Mouse (Mus musculus) B cell, adult 2 months (primary cell): ENCODE measurements around the gene Fndc7.
"Not testable (repeated sequence)": the region's sequence is repeated elsewhere in the genome, so short reads cannot be mapped to it uniquely, and the experiment has no call there.

Experiments
- DNase-seq, 2 experiments: peaks; one replicate each; pipeline ENCODE4 v3.0.0; 2022

Fndc7 gene

GRCm38 (mm10) chr3:108886934-108887617 is 2.7 kb downstream of the Fndc7 start:
- no peak for DNase-seq

GRCm38 (mm10) chr3:108885686-108886530 is 3.9 kb downstream of the Fndc7 start:
- no peak for DNase-seq

GRCm38 (mm10) chr3:108884706-108885289 is 5.0 kb downstream of the Fndc7 start:
- no peak for DNase-seq

DNA sequence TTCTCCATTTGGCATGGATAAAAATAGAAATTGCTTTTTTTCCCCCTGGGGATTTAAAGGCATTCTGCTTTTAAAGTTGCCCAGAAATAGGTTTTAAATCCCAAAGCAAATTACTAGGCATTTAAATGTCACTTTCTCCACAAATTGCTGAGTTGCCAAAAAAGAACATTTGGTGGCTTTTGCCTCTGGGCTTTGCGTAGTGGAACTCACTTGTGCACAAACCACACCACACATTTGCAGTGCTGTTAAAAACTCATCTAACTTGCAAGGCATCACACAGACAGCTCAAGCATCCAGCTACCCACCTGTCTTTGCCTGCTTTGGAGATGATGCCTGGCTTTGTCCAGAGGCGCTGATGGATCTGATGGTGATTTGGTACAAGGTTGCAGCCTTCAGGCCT is 6.7 kb downstream of the Fndc7 start:
- DNase-seq = peak in 1 of 2 experiments; percentile 29

DNA sequence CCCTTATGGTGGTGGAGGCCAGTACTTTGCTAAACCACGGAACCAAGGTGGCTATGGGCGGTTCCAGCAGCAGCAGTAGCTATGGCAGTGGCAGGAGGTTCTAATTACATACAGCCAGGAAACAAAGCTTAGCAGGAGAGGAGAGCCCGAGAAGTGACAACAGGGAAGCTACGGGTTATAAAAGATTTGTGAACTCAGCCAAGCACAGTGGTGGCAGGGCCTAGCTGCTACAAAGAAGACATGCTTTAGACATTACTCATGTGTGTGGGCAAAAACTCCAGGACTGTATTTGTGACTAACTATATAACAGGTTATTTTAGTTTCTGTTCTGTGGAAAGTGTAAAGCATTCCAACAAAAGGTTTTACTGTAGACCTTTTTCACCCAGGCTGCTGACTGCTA is 7.9 kb downstream of the Fndc7 start:
- not testable (repeated sequence) for DNase-seq

DNA sequence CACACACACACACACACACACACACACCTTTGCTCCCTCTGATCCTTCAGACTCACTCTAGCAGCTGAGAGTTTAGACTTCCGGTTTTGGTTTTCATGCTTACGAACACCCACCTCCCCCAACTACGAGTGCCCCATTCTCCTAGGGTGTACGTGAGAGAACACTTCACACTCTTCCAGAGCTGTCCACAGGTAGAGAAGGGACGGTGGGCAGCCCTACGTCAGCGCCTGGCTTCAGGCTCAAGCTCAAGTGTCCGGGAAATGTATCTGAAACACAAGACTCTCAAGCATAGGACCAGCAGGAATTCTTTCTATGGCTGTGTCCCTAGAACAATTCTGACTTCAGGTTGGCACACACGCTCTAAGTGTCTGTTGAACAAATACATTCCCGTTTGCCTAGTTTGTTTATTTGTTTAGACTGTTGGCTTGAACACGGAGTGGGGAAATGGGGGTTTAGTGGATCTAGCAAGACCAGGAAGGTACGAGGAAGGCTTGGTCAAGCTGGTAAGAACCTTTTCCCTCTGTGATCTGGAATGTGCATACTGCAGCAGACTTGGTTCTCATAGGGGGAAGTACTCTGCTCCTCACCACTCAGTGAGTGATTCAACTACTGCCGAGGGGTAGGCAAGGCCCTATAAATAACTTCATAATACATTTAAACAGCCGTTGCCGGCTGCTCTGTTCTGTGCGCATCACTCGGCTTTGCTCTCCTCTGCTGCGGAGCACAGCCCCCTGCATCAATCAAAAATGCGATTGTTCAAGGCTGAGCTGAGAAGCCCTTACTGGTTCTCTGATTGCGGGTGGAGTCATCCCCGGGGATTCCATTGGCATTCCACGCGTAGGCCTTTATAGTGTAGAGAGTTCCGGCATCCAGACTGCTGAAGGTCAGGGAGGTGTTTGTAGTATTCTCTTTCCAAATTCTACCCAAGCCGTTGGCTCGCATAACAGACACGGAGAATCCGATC is 9.0 kb downstream of the Fndc7 start:
- DNase-seq = peak; percentile 63 to 67

GRCm38 (mm10) chr3:108879836-108880435 is 9.9 kb downstream of the Fndc7 start:
- DNase-seq = no peak

DNA sequence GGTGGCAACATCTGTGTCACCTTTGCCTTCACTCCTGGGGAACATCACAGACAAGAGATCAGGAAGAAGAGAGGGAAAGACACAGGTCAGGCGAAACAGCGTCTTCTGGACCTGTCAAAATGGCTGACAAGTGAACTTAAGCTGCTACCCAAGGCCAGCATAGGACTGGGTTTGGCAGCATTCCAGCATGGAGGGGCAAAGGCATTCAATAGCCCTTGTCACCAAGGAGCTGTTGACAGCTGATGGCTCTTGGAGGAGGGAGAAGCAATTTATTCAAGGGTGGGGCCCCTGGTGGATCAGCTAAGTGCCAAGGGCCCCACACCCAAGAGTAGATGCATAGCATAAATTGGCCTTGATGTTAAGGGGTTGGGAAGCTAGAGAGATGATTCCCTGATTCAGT is 10.7 kb downstream of the Fndc7 start:
- DNase-seq = no peak

DNA sequence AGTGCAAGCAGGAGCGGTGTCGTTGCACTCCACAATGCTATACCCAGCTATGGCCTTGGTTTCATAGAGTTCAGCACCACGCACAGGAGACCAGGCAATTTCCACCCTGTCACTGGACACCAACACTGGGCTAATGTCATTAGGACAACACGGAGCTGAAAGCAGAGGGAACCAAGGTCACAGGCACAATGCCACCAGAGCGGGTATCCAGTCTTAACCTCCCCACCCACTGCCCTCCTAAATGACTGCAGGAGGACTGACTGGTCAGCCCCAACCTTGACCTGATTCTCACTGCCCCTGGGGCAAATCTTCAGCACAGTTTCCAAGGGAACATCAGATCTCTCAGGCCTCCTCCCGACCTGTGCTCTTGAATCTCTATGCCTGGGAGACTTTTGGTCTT is 19.2 kb downstream of the Fndc7 start:
- DNase-seq = no peak

- DNase-seq = no peak
These were observed 22.4 kb downstream of the Fndc7 start for GRCm38 (mm10) chr3:108867449-108867848.

GRCm38 (mm10) chr3:108865676-108866075 is 24.1 kb downstream of the Fndc7 start:
- DNase-seq = no peak

GRCm38 (mm10) chr3:108865129-108865528 is 24.7 kb downstream of the Fndc7 start:
- no peak for DNase-seq

GRCm38 (mm10) chr3:108863091-108863490 is 26.7 kb downstream of the Fndc7 start:
- DNase-seq = no peak

GRCm38 (mm10) chr3:108862282-108862681 is 27.5 kb downstream of the Fndc7 start:
- DNase-seq = not testable (repeated sequence)

GRCm38 (mm10) chr3:108860786-108861185 is 29.0 kb downstream of the Fndc7 start:
- no peak for DNase-seq

GRCm38 (mm10) chr3:108858231-108858770 is 31.5 kb downstream of the Fndc7 start:
- no peak for DNase-seq

DNA sequence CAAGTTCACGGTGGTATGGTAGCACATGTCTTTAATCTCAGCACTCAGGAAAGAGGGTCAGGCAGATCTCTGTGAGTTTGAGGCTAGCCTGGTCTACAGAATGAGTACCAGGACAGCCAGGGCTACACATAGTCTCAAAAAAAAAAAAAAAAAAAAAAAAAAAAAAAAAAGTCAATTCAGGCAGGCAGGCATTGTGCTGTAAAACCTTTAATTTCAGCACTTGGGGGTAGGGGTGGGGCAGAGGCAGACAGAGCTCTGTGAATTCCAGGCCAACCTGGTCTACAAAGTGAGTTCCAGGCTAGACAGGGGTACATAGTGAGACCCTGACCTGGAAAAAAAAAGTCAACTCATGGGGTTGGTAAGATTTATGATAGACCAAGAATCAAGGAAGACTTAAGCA is 32.1 kb downstream of the Fndc7 start:
- no peak for DNase-seq

DNA sequence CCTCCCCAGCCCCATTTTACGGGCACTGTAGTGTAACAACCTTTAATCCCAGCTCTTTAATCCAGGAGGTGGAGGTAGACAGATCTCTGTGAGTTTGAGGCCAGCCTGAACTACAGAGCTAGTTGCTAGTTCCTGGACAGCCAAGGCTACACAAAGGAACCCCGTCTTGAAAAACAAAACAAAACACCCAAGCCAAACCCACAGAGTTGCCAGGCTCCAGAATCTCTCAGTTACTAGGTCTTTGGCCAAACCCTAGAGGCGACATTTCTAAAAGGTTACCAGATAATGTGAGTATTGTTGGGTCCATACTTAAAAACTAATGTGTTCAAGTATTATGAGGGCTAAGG is 32.7 kb downstream of the Fndc7 start:
- no peak for DNase-seq

GRCm38 (mm10) chr3:108856386-108857123 is 33.3 kb downstream of the Fndc7 start:
- DNase-seq = peak; percentile 70 to 75

DNA sequence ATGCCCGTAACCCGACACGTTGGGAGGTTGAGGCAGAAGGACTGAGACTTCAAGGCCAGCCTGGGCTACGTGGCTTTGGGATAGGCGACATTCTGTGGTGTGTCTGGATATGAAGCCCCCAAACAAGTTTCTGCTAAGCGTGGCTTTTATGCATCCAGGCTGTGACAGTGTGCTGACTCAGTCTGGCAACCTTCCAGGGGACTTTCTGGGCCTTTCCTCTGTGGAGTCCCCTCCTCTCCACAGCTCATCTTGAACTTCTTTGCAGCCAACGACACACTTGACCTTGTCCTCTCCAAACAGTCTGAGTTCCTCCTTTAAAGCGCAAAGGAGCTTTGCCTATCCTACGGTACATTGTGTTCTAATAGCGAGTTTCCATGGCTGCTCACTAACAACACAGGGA is 33.9 kb downstream of the Fndc7 start:
- no peak for DNase-seq

- no peak for DNase-seq
These were observed 34.4 kb downstream of the Fndc7 start for GRCm38 (mm10) chr3:108855371-108855770.
